Mouse (Mus musculus) kidney, postnatal 0 days (tissue): ENCODE measurements at regions not wholly inside any gene's neighbourhood (a gene's known extent, or its start where the extent isn't known, plus 50 kb on each side); places are given as distances from the start of the nearest gene placed in this dataset.

Experiments used
- ATAC-seq: fragments of 200-750 bp; cut with Nextera tagmentation; replicated peaks from 2 replicates; pipeline ENCODE4 v1.8.0; 2017; ENCODE audit warnings: low read depth, moderate number of reproducible peaks, moderate TSS enrichment, moderate library complexity; ENCODE audit not compliant: low FRiP score
- DNase-seq: peaks from one replicate; pipeline ENCODE4 v3.0.0-alpha.2; 2016; ENCODE audit warnings: low spot score
- H3K27ac ChIP-seq: fragments of 300-500 bp; sonication (generic); 2 replicates; pipeline ENCODE4 v1.5.1; 2014; ENCODE audit warnings: mild to moderate bottlenecking
- H3K27me3 ChIP-seq: fragments of 300-500 bp; sonication (generic); 2 replicates; pipeline ENCODE4 v1.6.1; 2014; ENCODE audit warnings: low read length, mixed read lengths; ENCODE audit not compliant: insufficient read depth
- H3K36me3 ChIP-seq: fragments of 300-500 bp; sonication (generic); 2 replicates; pipeline ENCODE4 v1.6.1; 2014; ENCODE audit warnings: low read length, mixed read lengths; ENCODE audit not compliant: insufficient read depth
- H3K4me1 ChIP-seq: fragments of 300-500 bp; sonication (generic); replicated peaks from 2 replicates; pipeline ENCODE4 v1.6.1; 2014; ENCODE audit warnings: antibody characterized with exemption, low read length, mixed read lengths; ENCODE audit not compliant: insufficient read depth
- H3K4me2 ChIP-seq: fragments of 300-500 bp; sonication (generic); 2 replicates; pipeline ENCODE4 v1.6.1; 2014; ENCODE audit warnings: mild to moderate bottlenecking, low read length, moderate library complexity, mixed read lengths
- H3K4me3 ChIP-seq: fragments of 300-500 bp; sonication (generic); replicated peaks from 2 replicates; pipeline ENCODE4 v1.5.1; 2014; ENCODE audit warnings: low read depth, low read length
- H3K9ac ChIP-seq: fragments of 300-500 bp; sonication (generic); 2 replicates; pipeline ENCODE4 v1.6.1; 2014; ENCODE audit warnings: low read depth, low read length
- H3K9me3 ChIP-seq: fragments of 300-500 bp; sonication (generic); replicated peaks from 2 replicates; pipeline ENCODE4 v1.6.1; 2016; ENCODE audit warnings: low read length, inconsistent platforms, mixed read lengths
- CTCF ChIP-seq: IDR thresholded peaks from 2 replicates; pipeline ENCODE4 v1.5.1; 2016; ENCODE audit warnings: antibody characterized with exemption, low read depth, mild to moderate bottlenecking, moderate library complexity
- WGBS: fragments of 180-500 bp; shearing (Covaris S2); extraction: QIAGEN DNeasy Blood & Tissue Kit; methylation state at CpG from one replicate; pipeline ENCODE4 v1.1.7; 2014; 5-methylcytosine and 5-hydroxymethylcytosine counted together

GRCm38 (mm10) chr15:16661226-16661625 lies 67.3 kb upstream of the Cdh9 start:
- DNase-seq (no peak), ATAC-seq (no peak)
- Histone ChIP-seq H3K9ac (no peak overlapping the region), H3K4me3 (no peak overlapping the region), H3K27ac (no peak overlapping the region), H3K4me2 (no peak overlapping the region), H3K36me3 (no peaks in the 10 kb centered on the region), H3K9me3 (no peaks in the 10 kb centered on the region), H3K27me3 (no peaks in the 10 kb centered on the region), H3K4me1 (no peaks in the 10 kb centered on the region)
- 92% methylated on average over 3 of the region's 3 CpGs for WGBS
- TF ChIP-seq CTCF, result no peak
